Mouse (Mus musculus) embryonic facial prominence, embryonic 12.5 days (tissue): ENCODE measurements around the gene Slamf8. TPM values are rescaled to one million over a fixed set of nuclear protein-coding genes. Genes with fewer than 3 reads are reported as not detected.
A peak's percentile ranks its signal among the peaks of the same experiment; 100 is the strongest.

Experiments used
- ATAC-seq: fragments of 200-750 bp; cut with Nextera tagmentation; 2 replicates; pipeline ENCODE4 v1.8.0; 2017; ENCODE audit not compliant: insufficient number of reproducible peaks, insufficient read depth, low FRiP score, low TSS enrichment
- H3K27ac ChIP-seq: fragments of 300-500 bp; sonication (generic); 2 replicates; pipeline ENCODE4 v1.5.1; 2016; ENCODE audit warnings: mild to moderate bottlenecking
- H3K27me3 ChIP-seq: fragments of 300-500 bp; sonication (generic); 2 replicates; pipeline ENCODE4 v1.6.1; 2016; ENCODE audit warnings: mild to moderate bottlenecking, moderate library complexity
- H3K36me3 ChIP-seq: fragments of 300-500 bp; sonication (generic); 2 replicates; pipeline ENCODE4 v1.6.1; 2016; ENCODE audit warnings: mild to moderate bottlenecking
- H3K4me1 ChIP-seq: fragments of 300-500 bp; sonication (generic); 2 replicates; pipeline ENCODE4 v1.6.1; 2016
- H3K4me2 ChIP-seq: fragments of 300-500 bp; sonication (generic); replicated peaks from 2 replicates; pipeline ENCODE4 v1.6.1; 2016; ENCODE audit warnings: mild to moderate bottlenecking, moderate library complexity
- H3K4me3 ChIP-seq: fragments of 300-500 bp; sonication (generic); 2 replicates; pipeline ENCODE4 v1.5.1; 2016; ENCODE audit warnings: mild to moderate bottlenecking
- H3K9ac ChIP-seq: fragments of 300-500 bp; sonication (generic); 2 replicates; pipeline ENCODE4 v1.6.1; 2016; ENCODE audit warnings: mild to moderate bottlenecking, moderate library complexity
- H3K9me3 ChIP-seq: fragments of 300-500 bp; sonication (generic); 2 replicates; pipeline ENCODE4 v1.6.1; 2016; ENCODE audit warnings: mild to moderate bottlenecking, moderate library complexity
- WGBS: fragments of 180-500 bp; shearing (Covaris S2); methylation state at CpG from one replicate; pipeline ENCODE4 v1.1.7; 2016; 5-methylcytosine and 5-hydroxymethylcytosine counted together
- polyA plus RNA-seq: library from polyadenylated mRNA; unstranded; fragments of >200 nt; fragmentation: Nextera tagmentation; extraction: Ambion mirVana; gene quantifications from 2 replicates; pipeline ENCODE4 v1.2.1, GENCODE M21; 2016

Slamf8 gene
- polyA plus RNA-seq, 1 experiment from 2014 or later: not detected

DNA sequence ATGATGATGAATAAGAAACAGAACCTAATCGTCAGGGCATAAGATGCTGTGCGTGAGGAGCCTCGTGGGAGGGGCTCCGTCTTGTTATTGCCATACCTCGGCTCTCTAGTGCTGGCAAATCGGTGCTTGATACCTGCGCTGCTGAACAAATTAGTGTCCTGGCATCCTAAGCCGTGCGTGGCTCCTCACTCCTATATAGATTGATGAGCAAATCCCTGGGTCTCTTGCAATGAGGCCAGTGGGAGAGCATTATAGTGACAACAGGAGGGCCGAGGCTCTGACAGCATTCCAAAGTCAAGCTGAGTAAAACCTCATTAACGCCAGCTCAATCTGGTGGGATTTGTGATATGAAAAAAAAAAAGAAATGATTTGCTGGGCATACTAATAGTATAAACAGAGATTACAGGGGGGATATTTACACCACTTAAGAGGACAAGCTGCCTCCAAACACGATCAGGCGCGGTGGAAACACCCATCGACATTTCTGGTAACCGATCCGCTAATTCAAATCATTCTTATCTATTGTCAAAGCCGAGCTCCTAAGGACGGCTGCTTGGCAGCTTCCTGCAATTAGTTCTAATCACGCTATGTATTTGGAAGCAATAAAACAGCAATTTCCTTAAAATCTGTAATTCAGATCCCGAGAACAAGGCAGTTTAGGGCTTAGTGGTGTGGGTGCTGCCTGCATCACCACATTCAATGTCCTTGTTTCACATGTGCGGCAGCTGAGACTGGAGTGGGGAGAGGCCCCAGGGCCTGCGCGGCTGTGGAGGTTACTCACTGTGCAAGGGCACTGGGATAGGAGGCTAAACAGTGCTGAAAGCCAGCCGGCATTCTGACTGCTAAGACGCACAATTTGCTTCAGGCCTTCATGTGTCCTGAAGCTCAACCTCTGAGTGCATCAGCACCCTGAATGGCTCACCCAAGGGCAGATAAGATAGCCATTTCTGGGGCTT lies 4.5 kb downstream of the Slamf8 start:
- Histone ChIP-seq H3K4me1 (no peaks in the 10 kb centered on the region; the same call in 1 of the 2 replicates), H3K9me3 (no peaks in the 10 kb centered on the region), H3K4me3 (no peak overlapping the region), H3K36me3 (no peaks in the 10 kb centered on the region), H3K27me3 (peaks cover 35% of the 10 kb centered on the region), H3K9ac (no peak overlapping the region), H3K27ac (no peak overlapping the region), H3K4me2 (no peak overlapping the region)
- ATAC-seq: peak; percentile 69; the same call in 1 of the 2 replicates
- 24% methylated on average over 26 of the region's 26 CpGs for WGBS

DNA sequence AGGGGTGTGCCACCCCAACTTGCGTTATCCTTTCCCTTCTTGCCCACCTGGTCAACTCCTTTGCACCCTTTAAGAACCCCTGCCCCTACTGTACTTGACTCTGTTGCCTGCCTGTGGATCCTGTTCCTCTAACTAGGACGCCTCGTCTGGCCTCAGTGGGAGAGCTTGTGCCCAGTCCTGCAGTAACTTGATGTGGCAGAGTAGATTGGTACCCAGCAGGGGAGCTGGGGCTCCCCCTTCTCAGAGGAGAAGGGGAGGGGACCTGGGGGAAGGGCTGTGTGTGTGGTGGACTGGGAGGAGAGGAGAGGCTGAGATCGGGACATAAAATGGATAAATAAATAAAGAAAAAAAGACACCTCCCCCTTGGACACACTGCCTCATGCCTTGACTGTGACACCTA lies 5.3 kb downstream of the Slamf8 start:
- H3K4me2 ChIP-seq: no peak overlapping the region
- H3K9ac ChIP-seq: no peak overlapping the region
- peaks cover 35% of the 10 kb centered on the region for H3K27me3 ChIP-seq
- no peak overlapping the region for H3K4me3 ChIP-seq
- WGBS: 51% methylated on average over 4 of the region's 4 CpGs
- H3K36me3 ChIP-seq: no peaks in the 10 kb centered on the region
- no peak; the same call in 1 of the 2 replicates for ATAC-seq
- H3K9me3 ChIP-seq: no peaks in the 10 kb centered on the region
- H3K4me1 ChIP-seq: no peaks in the 10 kb centered on the region; the same call in 1 of the 2 replicates
- no peak overlapping the region for H3K27ac ChIP-seq

DNA sequence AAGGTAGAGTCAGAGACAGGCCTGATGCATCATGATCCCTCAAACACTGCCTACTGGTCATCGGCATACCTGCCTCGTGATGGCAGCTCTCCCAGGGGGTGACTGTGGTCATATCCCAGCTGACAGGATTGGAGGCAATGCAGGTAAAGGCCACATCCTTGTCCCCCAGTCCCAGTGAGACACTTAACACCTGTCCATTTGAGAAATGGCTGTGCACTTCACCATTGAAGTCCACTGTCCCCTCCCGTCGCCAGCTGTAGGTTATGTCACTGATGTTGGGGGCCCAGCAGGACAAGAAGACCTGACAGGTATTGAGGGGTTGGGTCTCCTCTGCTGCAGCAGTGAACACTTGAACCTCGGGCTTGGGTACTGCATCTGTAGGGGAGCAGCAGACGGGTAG lies 6.1 kb downstream of the Slamf8 start:
- H3K4me2 ChIP-seq: no peak overlapping the region
- H3K4me1 ChIP-seq: no peaks in the 10 kb centered on the region; the same call in 1 of the 2 replicates
- no peak for ATAC-seq
- WGBS: 84% methylated on average over 6 of the region's 6 CpGs
- H3K36me3 ChIP-seq: no peaks in the 10 kb centered on the region
- H3K27me3 ChIP-seq: peaks cover 35% of the 10 kb centered on the region
- no peak overlapping the region for H3K4me3 ChIP-seq
- no peak overlapping the region for H3K9ac ChIP-seq
- no peak overlapping the region for H3K27ac ChIP-seq
- no peaks in the 10 kb centered on the region for H3K9me3 ChIP-seq

DNA sequence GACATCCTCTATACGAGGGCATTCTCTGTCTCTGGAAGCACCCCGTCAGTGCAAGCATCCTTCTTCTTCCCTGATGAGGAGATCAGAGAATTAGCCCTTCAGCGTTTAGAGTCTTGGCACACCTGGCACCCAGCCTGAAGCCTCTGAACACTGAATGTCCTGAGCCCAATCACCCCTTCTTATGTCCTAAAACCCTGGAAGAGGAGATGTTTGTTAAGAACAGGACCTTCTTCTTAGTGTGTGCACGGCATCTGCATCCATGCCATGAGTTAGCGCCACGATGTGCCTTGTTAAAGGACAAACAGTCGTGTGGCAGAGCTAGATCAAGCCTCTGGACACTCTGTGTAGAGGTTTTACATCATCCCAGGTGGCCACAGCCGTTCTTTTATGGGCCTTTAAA lies 7.9 kb downstream of the Slamf8 start:
- WGBS: 86% methylated on average over 8 of the region's 8 CpGs
- Histone ChIP-seq H3K4me3 (no peak overlapping the region), H3K27me3 (peaks cover 32% of the 10 kb centered on the region), H3K27ac (no peak overlapping the region), H3K4me2 (no peak overlapping the region), H3K4me1 (no peaks in the 10 kb centered on the region; the same call in 1 of the 2 replicates), H3K36me3 (no peaks in the 10 kb centered on the region), H3K9ac (no peak overlapping the region), H3K9me3 (no peaks in the 10 kb centered on the region)
- ATAC-seq: no peak

DNA sequence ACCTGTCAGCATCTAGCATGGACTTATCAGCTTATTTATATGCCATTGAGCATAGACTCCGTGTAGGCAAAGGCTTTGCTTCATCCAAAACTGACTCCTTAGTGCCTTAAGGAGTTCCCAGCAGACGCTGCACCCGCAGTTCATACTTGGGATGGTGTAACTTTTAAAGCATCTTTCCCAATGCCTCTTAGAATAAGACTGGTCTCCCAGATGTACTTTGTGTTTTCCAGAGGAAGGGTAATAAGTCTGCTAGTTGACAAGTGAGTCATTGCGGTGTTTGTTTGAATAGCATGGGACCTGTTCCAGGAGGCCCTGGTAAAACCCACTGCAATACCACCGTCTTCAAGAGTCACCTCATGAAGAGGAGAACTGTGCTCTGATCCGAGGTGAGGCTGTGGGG lies 10.3 kb downstream of the Slamf8 start:
- no peaks in the 10 kb centered on the region for H3K4me1 ChIP-seq
- H3K27ac ChIP-seq: no peak overlapping the region
- H3K4me3 ChIP-seq: no peak overlapping the region
- ATAC-seq: no peak
- H3K36me3 ChIP-seq: no peaks in the 10 kb centered on the region
- H3K27me3 ChIP-seq: peaks cover 17% of the 10 kb centered on the region
- WGBS: 79% methylated on average over 6 of the region's 6 CpGs
- no peak overlapping the region for H3K4me2 ChIP-seq
- no peaks in the 10 kb centered on the region for H3K9me3 ChIP-seq
- no peak overlapping the region for H3K9ac ChIP-seq

DNA sequence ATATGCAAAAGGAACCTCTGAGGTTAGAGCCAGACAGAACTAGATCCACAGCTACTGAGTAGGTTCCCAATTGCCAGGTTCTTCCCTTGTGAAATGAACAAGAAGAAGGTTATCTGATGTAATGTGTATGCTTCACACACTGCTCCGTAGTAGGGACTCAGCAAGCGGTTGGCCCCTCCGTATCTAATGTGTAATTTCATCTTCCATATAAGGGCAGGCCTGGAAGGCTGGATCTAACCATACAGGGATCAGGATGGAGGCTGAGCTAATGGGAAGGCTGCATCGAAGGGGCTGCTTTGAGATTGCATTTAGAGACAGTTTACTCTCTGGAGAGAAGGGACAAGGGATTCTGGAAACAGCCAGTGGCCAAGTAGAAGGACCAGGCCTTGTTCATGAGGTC lies 22.6 kb downstream of the Slamf8 start:
- Histone ChIP-seq H3K27ac (no peak overlapping the region), H3K27me3 (peaks cover 7% of the 10 kb centered on the region), H3K36me3 (no peaks in the 10 kb centered on the region), H3K4me1 (peaks cover 6% of the 10 kb centered on the region; the same call in 1 of the 2 replicates), H3K9ac (no peak overlapping the region), H3K4me3 (no peak overlapping the region), H3K9me3 (no peaks in the 10 kb centered on the region), H3K4me2 (no peak overlapping the region)
- no peak for ATAC-seq
- WGBS: 42% methylated on average over 4 of the region's 4 CpGs

DNA sequence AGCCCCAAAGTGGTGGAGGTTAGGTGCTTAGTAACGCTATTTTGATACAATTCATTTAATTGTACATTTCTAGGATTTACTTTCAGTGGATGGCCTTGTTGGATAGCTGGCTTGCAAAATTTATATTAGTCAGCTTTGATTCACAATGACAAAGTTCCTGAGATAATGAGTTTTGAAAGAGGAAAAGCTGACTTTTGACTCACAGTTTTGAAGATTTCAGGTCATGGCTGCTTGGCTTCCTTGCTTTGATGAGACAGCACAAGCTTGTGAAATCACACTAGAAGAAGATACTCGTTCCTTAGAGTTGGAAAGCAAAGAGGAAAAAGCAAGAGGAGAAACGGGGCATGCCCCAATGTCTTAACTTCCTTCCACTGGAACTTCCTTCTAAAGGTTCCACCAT lies 24.2 kb downstream of the Slamf8 start:
- no peak overlapping the region for H3K27ac ChIP-seq
- no peak overlapping the region for H3K4me3 ChIP-seq
- no peak overlapping the region for H3K9ac ChIP-seq
- H3K36me3 ChIP-seq: no peaks in the 10 kb centered on the region
- 68% methylated on average over 3 of the region's 3 CpGs for WGBS
- ATAC-seq: no peak
- H3K4me2 ChIP-seq: no peak overlapping the region
- H3K27me3 ChIP-seq: peaks cover 23% of the 10 kb centered on the region
- H3K9me3 ChIP-seq: no peaks in the 10 kb centered on the region
- peaks cover 17% of the 10 kb centered on the region for H3K4me1 ChIP-seq

DNA sequence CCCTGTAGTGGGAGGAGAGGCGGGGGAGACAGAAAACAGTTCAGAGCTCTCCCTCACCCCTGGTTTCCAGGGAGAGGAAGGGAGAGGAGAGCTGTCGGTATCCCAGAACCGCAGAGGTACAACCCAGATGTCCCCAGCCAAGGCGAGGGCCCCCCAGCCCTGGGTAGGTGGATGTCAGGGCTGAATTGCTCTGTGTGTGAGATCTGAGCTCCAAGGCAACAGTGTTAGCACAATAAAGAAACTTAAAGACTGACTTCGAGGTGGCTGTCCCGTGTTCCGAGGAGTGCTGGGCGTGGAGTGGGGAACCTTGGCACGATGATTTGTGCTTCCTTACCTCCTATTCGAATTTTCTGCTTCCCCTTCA lies 26.9 kb downstream of the Slamf8 start:
- no peaks in the 10 kb centered on the region for H3K9me3 ChIP-seq
- no peaks in the 10 kb centered on the region for H3K36me3 ChIP-seq
- peak overlapping the region; percentile 62 for H3K9ac ChIP-seq
- peak overlapping the region; percentile 60 for H3K4me3 ChIP-seq
- H3K4me2 ChIP-seq: peak overlapping the region; percentile 98
- 6% methylated on average over 10 of the region's 10 CpGs for WGBS
- H3K27me3 ChIP-seq: peaks cover 42% of the 10 kb centered on the region
- H3K4me1 ChIP-seq: peaks cover 14% of the 10 kb centered on the region
- H3K27ac ChIP-seq: no peak overlapping the region
- no peak; the same call in 1 of the 2 replicates for ATAC-seq

DNA sequence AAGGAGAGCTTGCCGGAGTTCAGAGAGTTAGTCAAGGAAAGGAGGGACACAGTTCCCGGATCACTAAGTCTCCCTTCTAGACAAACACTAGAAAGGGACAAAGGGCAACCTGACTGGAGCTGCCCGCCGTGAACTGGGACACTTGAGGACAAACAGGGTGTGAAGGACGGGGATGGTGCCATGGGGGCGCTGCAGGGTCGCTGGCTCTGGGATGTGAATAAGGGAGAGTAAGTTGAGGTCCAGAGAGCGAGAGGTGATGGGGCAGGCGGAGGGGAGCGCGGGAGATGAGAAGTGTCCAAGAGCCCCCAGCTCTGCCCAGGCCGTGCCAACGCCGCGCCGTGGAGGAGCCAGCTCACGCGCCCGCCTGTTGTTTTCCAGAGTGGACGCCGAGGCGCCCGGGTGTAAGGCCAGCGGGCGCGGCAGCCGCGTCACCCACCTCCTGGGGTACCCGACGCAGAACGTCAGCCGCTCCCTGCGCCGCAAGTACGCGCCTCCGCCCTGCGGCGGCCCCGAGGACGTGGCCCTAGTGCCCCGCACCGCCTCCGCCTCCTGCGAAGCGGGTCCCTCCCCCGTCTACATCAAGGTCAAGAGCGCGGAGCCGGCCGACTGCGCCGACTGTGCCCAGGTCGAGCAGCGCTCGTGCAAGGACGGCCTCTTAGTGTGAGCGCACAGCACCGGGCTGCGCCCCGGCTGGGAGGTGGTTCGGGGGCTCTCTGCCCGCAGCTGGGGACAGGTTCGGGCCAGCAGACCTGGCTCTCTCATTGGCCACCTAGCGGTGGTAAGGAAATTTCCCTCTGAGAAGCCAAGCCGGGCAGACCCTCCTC lies 27.5 kb downstream of the Slamf8 start:
- under 1% methylated on average over 66 of the region's 66 CpGs for WGBS
- H3K36me3 ChIP-seq: no peaks in the 10 kb centered on the region
- H3K4me1 ChIP-seq: peaks cover 11% of the 10 kb centered on the region
- peak overlapping the region; percentile 62 for H3K9ac ChIP-seq
- peak overlapping the region; percentile 60 for H3K4me3 ChIP-seq
- ATAC-seq: peak; percentile 82
- H3K9me3 ChIP-seq: no peaks in the 10 kb centered on the region
- H3K4me2 ChIP-seq: peak overlapping the region; percentile 98
- peaks cover 42% of the 10 kb centered on the region for H3K27me3 ChIP-seq
- no peak overlapping the region for H3K27ac ChIP-seq

DNA sequence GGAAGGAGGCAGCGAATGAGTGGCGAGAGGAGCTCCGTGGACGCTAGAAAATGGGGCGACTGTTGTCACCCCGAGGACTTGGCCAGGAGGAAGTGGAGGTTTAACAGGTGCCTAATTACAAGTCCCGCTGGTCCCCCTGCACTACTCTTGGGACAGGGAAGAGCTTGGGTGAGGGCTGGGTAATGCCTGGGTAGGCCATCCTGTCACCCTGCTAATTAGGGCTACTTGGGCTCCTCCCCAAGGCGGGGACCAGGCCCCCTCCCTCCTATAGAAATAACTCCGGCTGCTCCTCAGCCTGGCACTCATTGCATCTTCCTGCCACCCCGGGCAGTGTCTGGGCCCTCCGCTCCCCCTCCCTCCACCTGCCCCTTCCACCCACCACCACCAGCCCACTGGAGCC lies 34.7 kb downstream of the Slamf8 start, which contains the start of gene Vsig8:
TSS of gene Vsig8 (plus strand) at position 301 of the 400 bp plus-strand sequence.
- no peaks in the 10 kb centered on the region for H3K9me3 ChIP-seq
- H3K9ac ChIP-seq: no peak within 1 kb of the TSS
- H3K27me3 ChIP-seq: peaks cover 18% of the 10 kb centered on the region
- no peak within 1 kb of the TSS for H3K4me2 ChIP-seq
- no peak within 1 kb of the TSS for H3K4me3 ChIP-seq
- H3K36me3 ChIP-seq: no peaks in the 10 kb centered on the region
- H3K27ac ChIP-seq: no peak within 1 kb of the TSS
- WGBS: 75% methylated on average over 11 of the region's 11 CpGs
- no peak for ATAC-seq
- H3K4me1 ChIP-seq: peaks cover 12% of the 10 kb centered on the region

DNA sequence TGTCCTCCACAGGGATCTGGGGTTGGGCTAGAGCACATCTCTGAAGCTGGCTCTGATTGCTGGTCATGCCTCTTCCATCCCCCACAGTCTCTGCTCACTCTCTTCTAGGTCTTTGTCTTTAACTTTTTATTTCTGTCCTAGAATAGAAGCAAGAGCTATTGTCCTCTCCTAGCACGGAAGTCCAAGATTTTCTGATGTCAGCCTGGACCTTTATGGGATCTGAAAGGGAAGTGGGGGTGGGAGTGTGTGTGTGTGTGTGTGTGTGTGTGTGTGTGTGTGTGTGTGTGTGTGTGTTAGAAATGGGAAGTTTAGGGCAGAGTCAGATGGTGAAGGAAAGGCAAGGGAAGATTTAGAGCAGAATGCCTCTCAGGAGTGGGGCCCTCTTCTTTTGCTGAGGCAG lies 37.7 kb downstream of the Slamf8 start:
- H3K4me3 ChIP-seq: no peak overlapping the region
- no peak overlapping the region for H3K9ac ChIP-seq
- H3K27ac ChIP-seq: no peak overlapping the region
- ATAC-seq: no peak
- peaks cover 25% of the 10 kb centered on the region for H3K4me1 ChIP-seq
- no peaks in the 10 kb centered on the region for H3K9me3 ChIP-seq
- H3K27me3 ChIP-seq: peaks cover 9% of the 10 kb centered on the region
- no peaks in the 10 kb centered on the region for H3K36me3 ChIP-seq
- no peak overlapping the region for H3K4me2 ChIP-seq
- WGBS: 60% methylated on average over 1 of the region's 1 CpGs
